In genomic region chr4:124292254-124292653, GRCm38 (mm10) we compare ENCODE assay signal across 17 mouse cellular contexts.
DNase-seq lines count a peak whose midpoint lies in the region; ATAC-seq lines count a peak whose summit lies in the region.
"Had no signal": no experiment of that assay in that cellular context is flagged by ENCODE, and none has a peak within 500 bp of the region (broad histone marks: within the 10 kb centered on the region; RNA-seq: fewer than 3 reads in every experiment).

No protein-coding gene starts in this region.

- H3K27ac ChIP-seq in heart, embryonic 12.5 days (ENCODE audit: poor library complexity, severe bottlenecking): no peak overlapping the region
- no peak overlapping the region for H3K27ac ChIP-seq in forebrain, embryonic 15.5 days (replicated peaks)
- peak overlapping the region; percentile 58 for H3K27ac ChIP-seq in midbrain, embryonic 12.5 days (replicated peaks)
- H3K27ac ChIP-seq: heart, embryonic 15.5 days; limb, embryonic 12.5 days; macrophage had no signal

- peak overlapping the region; percentile 29; the same call in 1 of the 2 replicates for H3K9ac ChIP-seq in heart, embryonic 12.5 days
- no peak overlapping the region for H3K9ac ChIP-seq in forebrain, embryonic 15.5 days (replicated peaks)
- H3K9ac ChIP-seq in midbrain, embryonic 12.5 days (replicated peaks): no peak overlapping the region; the same call in 1 of the 2 replicates
- H3K9ac ChIP-seq: heart, embryonic 15.5 days; limb, embryonic 12.5 days had no signal

- no peak for ATAC-seq in heart, embryonic 12.5 days (ENCODE audit: insufficient number of reproducible peaks, low FRiP score)
- peak; percentile 64; the same call in 1 of the 2 replicates for ATAC-seq in forebrain, embryonic 15.5 days (replicated peaks)
- ATAC-seq in midbrain, embryonic 12.5 days (ENCODE audit: low FRiP score, low read depth): peak; percentile 85
- ATAC-seq: activated CD4-positive, CD25-positive, alpha-beta regulatory T cell, adult 4 months had no signal

- intact Hi-C loops in heart, postnatal 36 days (cut with DNase I): no loop called here

- no peaks in the 10 kb centered on the region for H3K9me3 ChIP-seq in heart, embryonic 12.5 days (replicated peaks)
- H3K9me3 ChIP-seq in forebrain, embryonic 15.5 days: no peaks in the 10 kb centered on the region
- no peaks in the 10 kb centered on the region for H3K9me3 ChIP-seq in midbrain, embryonic 12.5 days
- H3K9me3 ChIP-seq: heart, embryonic 15.5 days; limb, embryonic 12.5 days had no signal

- H3K36me3 ChIP-seq in heart, embryonic 12.5 days: no peaks in the 10 kb centered on the region
- H3K36me3 ChIP-seq in forebrain, embryonic 15.5 days: no peaks in the 10 kb centered on the region
- no peaks in the 10 kb centered on the region for H3K36me3 ChIP-seq in midbrain, embryonic 12.5 days
- H3K36me3 ChIP-seq: heart, embryonic 15.5 days; limb, embryonic 12.5 days had no signal

- WGBS in heart, embryonic 12.5 days: 46% methylated on average over 17 of the region's 17 CpGs
- WGBS in forebrain, embryonic 15.5 days: 20% methylated on average over 17 of the region's 17 CpGs
- WGBS in midbrain, embryonic 12.5 days: 10% methylated on average over 17 of the region's 17 CpGs

- H3K4me3 ChIP-seq in heart, embryonic 12.5 days: no peak overlapping the region
- no peak overlapping the region for H3K4me3 ChIP-seq in forebrain, embryonic 15.5 days
- no peak overlapping the region for H3K4me3 ChIP-seq in midbrain, embryonic 12.5 days
- H3K4me3 ChIP-seq: heart, embryonic 15.5 days; limb, embryonic 12.5 days had no signal

- H3K27me3 ChIP-seq in heart, embryonic 12.5 days (replicated peaks): no peaks in the 10 kb centered on the region
- H3K27me3 ChIP-seq in forebrain, embryonic 15.5 days: no peaks in the 10 kb centered on the region
- peaks cover 13% of the 10 kb centered on the region for H3K27me3 ChIP-seq in midbrain, embryonic 12.5 days
- H3K27me3 ChIP-seq: heart, embryonic 15.5 days; limb, embryonic 12.5 days had no signal

- no peaks in the 10 kb centered on the region for H3K4me1 ChIP-seq in heart, embryonic 12.5 days (replicated peaks)
- H3K4me1 ChIP-seq in forebrain, embryonic 15.5 days: peaks cover 8% of the 10 kb centered on the region
- H3K4me1 ChIP-seq in midbrain, embryonic 12.5 days: peaks cover 13% of the 10 kb centered on the region
- H3K4me1 ChIP-seq: heart, embryonic 15.5 days had no signal

- no peak overlapping the region for H3K4me2 ChIP-seq in heart, embryonic 12.5 days
- H3K4me2 ChIP-seq in forebrain, embryonic 15.5 days (replicated peaks): 0 out of 2 replicates have a peak overlapping the region, but pooled peaks have one; percentile 20
- peak overlapping the region; percentile 25 for H3K4me2 ChIP-seq in midbrain, embryonic 12.5 days (replicated peaks)
- H3K4me2 ChIP-seq: heart, embryonic 15.5 days; limb, embryonic 12.5 days had no signal

- DNase-seq in heart, postnatal 36 days: no peak
- DNase-seq in embryo, embryonic 11 days: peak; percentile 61
- DNase-seq in ovary, postnatal 10 days (ENCODE audit: low spot score): no peak
- DNase-seq in kidney, postnatal 25 days: no peak
- DNase-seq in frontal cortex, postnatal 10 days (ENCODE audit: low spot score in 2 of 2): no peak
- DNase-seq: B cell, adult 2 months; kidney, adult 11 months; layer of hippocampus, adult 9-11 months; spleen, adult 18-20 months; thymus, adult 18-20 months had no signal
